Mouse (Mus musculus): Measurements from ENCODE around the gene Itga3. TPM values are rescaled to one million over a fixed set of nuclear protein-coding genes. Genes with fewer than 3 reads are reported as not detected.

Itga3 gene
- total RNA-seq, 2 experiments from 2014 or later = 16.4 to 18.9 TPM

DNA sequence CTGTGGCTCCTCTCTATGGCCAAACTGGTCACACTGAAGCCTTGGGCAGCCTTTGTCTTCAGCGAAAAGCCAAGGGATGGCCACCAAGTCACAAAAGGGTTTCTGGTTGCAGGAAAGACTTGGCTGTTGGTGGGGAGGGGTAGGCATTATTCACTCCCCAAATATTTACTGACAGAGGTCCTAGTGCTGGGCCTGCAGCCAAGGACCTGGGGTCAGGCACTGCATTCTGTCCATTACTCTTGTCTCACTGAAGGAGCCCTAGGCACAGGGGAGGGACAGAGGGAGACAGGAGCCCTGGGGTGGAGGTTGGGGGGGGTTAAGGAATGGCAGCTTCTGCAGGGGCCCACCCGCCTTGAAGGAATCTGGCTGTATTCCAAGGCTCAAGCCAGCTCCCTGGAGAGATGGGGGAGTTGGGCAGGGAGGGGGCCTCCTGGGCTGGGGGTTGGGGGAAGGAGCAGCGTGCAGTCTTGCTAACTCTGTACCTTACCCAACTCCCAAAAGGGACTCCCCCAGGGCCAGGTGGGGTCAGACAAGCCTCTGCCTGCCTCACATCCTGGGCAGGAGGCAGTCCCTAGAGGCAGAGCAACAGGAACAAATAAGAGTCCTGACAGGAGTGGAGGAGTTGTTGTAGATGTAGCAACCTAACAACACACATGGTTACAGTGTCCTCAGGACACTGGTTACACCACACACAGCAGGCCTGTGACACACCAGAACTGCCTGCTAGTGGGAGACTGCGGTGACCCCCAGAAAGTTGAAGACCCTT lies 20.2 kb upstream of the Itga3 start:
- no peak for DNase-seq (ENCODE audit: low spot score in 2 of 2)

- DNase-seq (ENCODE audit: low spot score in 2 of 2) = no peak
These were observed 19.0 kb upstream of the Itga3 start for GRCm38 (mm10) chr11:95095596-95095995.

DNA sequence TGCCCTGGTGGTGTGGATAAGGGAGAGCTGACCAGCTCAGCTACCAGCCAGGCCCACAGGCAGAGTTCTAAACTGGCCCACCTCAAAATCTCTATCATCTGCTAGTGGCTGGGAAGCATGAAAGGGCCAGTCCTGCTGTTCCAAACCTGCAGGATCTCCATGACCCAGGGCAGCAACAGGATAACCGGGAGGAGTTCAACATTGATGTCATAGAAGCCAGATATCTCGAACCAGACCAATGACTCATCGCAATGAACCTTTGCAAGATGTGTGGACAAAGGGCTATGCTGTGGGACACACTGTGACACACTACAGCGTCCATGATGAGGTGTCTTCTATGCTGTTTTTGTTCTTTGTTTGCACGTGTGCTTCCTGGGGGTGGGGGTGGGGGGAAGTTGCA lies 16.5 kb upstream of the Itga3 start:
- no peak for DNase-seq (ENCODE audit: low spot score in 2 of 2)

- DNase-seq (ENCODE audit: low spot score in 2 of 2) = no peak
These were observed 12.5 kb upstream of the Itga3 start for GRCm38 (mm10) chr11:95088857-95089779.

DNA sequence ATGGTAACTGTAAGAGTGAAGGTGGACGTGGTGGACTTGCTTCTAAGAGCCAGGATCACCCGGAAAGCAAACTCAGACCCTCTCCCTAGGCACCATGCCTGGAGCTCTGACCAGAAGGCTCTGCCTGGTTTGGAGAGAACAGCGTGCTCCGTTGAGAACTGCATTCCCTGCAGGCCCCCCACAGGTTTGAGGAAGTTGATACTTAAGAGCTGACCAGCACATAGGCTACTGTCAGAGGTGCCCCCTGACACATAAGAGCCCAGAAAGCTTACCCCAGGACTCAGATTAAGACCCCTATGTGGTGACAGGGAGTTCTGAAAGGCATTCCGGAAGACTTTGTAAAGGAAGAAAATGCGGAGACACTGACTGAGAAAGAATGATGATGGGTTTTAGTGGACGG lies 11.7 kb upstream of the Itga3 start:
- no peak for DNase-seq (ENCODE audit: low spot score in 2 of 2)

GRCm38 (mm10) chr11:95087301-95088228 lies 11.0 kb upstream of the Itga3 start:
- DNase-seq (ENCODE audit: low spot score in 2 of 2) = no peak

- DNase-seq (ENCODE audit: low spot score in 2 of 2) = no peak
These were observed 9.6 kb upstream of the Itga3 start for GRCm38 (mm10) chr11:95086229-95086628.

DNA sequence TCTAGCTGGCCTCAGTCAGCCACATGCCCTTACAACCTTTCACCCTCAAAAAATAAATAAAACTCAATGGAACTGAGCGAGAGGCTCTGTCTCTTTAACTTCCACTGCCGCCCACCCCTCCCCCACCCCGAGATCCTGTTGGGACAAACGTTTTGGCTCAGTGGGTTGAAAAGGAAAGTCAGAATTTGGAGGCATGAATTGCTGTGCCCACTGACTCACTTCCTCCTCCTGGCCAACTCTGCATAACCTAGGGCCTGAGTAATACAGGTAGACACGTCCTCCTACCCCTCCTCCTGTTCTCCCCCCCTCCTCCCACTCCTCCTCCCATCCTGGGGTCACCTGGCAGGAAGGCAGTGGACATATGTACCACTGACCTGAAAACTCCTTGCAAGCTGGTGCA lies 9.1 kb upstream of the Itga3 start:
- no peak for DNase-seq (ENCODE audit: low spot score in 2 of 2)

DNA sequence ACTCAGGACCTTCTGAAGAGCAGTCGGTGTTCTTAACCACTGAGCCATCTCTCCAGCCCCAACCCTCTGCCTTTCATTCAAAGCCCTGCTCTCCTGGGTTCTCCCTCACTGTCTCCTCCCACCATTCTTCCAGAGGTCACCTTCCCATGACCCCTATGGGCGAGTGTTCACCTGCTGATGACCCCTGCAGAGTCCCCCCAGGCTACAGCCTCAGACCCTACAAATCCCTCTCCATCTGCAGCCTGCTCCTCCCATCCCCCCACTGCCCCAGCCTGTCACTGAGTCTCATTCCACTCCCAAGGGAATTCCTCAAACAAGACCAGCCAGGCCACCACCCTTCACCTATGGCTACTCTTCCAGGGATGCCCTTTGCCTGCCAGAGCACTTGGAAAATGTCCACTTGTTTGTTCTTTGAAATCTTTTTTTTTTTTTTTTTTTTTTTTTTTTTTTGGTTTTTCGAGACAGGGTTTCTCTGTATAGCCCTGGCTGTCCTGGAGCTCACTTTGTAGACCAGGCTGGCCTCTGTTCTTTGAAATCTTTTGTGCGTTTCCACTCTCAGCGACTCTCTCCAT lies 8.3 kb upstream of the Itga3 start:
- DNase-seq (ENCODE audit: low spot score in 2 of 2) = no peak

- DNase-seq (ENCODE audit: low spot score in 2 of 2) = no peak
These were observed 7.6 kb upstream of the Itga3 start for GRCm38 (mm10) chr11:95084175-95084574.

- no peak for DNase-seq (ENCODE audit: low spot score in 2 of 2)
These were observed 6.3 kb upstream of the Itga3 start for GRCm38 (mm10) chr11:95082896-95083295.

- no peak for DNase-seq (ENCODE audit: low spot score in 2 of 2)
These were observed 4.2 kb upstream of the Itga3 start for GRCm38 (mm10) chr11:95080783-95081182.

DNA sequence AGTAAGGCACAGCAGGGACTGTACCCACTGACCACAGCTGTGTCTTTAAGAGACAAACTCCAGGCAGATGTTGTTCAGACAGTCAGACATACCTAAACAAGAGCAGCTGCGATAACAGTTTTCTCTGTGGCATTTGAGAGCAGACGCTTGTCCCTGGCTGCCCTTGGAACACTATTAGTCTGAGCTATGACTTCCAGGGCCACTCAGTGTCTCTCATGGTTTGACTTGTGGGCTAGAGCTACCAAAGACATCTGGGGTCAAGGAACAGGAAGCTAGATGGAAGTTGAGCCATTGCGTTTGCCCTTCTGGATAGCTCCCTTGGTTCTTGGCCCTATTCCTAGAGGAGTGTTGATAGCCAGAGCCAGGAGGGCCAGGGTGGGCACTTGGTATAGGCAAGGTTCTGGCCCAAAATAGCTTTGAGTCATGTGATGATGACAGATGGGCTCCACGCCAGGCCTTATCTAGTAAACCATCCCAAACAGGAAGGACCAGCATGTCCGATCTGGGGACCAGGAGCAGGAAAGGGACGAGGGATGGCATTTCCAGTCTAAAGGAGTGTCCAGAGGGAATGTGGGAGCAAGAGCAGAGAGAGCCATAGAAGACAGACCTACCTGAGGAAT lies 2.8 kb upstream of the Itga3 start:
- DNase-seq (ENCODE audit: low spot score in 2 of 2) = no peak

DNA sequence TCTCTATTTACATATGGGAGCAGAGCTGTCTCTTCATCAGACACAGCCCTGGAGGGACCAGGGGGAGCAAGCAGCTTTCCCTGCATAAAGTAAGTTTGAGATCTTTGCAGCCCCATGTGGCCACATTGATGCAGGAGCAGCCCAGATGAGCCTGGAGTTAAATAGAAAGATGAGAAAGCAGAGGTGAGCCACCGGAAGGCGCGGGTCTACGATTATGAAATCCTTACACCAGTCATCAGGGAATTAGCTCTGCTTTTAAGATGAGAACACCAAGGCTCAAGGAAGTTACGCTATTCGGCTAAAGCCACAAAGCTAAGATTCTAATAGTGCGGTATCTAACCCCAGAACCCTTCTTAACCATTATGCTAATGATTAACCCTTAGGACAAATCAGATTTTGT lies 1.4 kb upstream of the Itga3 start:
- DNase-seq (ENCODE audit: low spot score in 2 of 2) = no peak

DNA sequence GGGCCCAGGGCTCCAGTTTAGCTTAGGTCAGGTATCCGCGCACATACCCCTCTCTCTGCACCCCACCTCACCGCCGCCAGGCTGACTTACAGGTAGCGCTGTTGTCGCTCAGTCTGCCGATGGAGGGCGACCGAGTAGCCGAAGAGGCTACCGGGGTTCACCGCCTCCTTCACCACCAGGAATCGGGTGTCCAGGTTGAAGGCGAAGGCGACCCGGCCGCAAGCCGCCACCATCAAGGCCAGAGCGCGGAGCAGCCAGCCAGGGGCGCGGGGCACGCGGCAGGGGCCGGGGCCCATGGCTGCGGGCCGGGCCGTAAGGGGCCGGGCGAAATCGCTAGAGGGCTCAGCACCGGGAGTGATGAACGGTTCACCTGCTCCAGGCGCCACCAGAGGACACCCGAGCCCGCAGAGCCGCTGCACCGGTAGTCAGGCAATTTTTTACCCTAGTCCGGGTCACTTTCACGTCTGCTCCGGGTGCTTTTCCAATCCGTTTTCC lies 513 bp downstream of the Itga3 start:
- DNase-seq (ENCODE audit: low spot score in 2 of 2) = peak in 1 of 2 experiments; percentile 58

DNA sequence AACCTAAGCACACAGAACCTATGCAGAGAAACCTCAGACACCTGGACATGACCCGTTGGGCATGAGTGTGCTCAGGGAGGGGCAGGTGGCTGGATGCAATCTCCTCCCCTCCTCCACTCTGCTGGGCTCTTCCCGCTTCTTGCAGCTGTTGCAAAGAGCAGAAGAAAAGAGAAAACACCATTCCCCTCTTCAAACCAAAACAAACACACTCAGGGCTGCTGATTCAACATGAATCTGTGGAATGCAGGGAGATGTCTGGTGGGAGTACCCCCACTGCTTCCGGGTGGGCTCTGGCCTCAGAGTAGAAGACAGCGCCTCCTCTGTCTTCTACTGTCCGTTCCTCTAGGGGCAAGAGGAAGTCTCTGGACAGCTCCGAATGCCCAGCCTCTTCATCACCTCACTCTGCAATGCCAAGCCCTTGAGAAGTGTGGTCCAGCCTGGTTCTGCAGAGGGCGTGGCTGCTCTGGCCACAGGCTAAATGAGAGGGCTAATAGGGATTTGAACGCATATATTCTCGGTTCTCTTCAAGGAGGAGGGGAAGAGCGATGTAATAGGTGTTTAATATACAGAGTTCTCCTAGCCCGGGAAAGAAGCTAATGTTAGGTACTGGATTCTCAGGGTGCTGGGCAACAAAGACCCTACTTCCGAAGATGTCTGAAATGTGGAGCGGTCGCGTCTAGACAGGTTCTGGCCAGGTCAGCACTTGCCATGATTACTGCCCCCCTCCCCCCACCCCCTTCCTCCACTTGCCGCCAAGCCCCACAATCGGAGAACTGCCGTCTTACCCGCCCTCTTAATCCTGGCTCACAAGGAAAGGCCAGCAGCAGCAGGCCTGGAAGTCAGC lies 1.2 kb downstream of the Itga3 start:
- DNase-seq (ENCODE audit: low spot score in 2 of 2) = no peak

DNA sequence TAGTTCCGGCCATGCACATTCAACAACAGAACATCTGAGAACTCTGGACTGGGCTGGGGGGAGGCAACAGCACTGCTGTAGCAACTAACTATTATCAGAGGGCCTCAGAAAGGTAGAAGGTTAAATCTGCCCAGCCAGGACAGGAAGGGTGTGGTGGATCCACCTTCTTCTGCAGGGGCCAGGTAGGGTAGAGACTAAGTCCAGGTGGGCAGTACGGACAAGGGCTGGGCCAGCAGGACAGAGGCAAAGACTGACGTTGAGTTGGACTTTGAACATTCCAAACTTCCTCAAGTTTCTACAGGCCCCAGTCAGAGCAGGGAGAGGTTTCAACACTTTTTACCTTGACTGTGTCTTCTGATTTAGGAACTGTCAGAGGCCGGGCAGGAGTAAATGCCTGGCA lies 1.9 kb downstream of the Itga3 start:
- DNase-seq (ENCODE audit: low spot score in 2 of 2) = no peak

GRCm38 (mm10) chr11:95073835-95074234 lies 2.8 kb downstream of the Itga3 start:
- DNase-seq (ENCODE audit: low spot score in 2 of 2) = no peak

- DNase-seq (ENCODE audit: low spot score in 2 of 2) = no peak
These were observed 3.8 kb downstream of the Itga3 start for GRCm38 (mm10) chr11:95072804-95073203.

All from layer of hippocampus, postnatal 10 days (tissue).